Mouse (Mus musculus): Measurements from ENCODE around the gene Zfp691. TPM values are rescaled to one million over a fixed set of nuclear protein-coding genes. Genes with fewer than 3 reads are reported as not detected.
A peak's percentile ranks its signal among the peaks of the same experiment; 100 is the strongest.

Zfp691 gene
- polyA plus RNA-seq, 1 experiment, result 8.9 TPM

DNA sequence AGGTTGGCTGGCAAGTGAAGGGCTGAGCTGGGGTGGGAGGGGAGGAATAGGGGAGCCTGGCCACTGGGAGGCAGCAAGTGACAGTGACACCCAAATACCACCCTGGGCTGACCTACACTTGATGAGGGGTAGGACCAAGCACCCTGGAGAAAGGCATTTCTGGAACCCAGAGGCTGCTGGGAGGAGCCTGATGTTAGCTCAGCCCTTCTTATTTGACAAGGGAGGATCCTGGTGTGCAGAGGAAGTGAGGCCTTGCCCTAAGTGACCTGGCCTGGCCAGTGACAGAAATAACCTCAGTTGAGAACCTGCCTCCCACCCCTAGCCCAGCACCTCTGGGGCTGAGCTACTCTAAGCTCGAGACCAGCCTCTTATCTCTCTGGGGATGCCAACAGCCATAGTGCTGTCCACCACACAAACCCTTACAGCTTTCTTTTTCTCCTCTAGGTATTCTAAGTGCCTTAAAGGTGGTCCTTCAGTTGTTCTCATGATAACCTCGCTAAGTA, 49.2 kb downstream of the Zfp691 start:
- no peak for DNase-seq (ENCODE audit: low spot score)

DNA sequence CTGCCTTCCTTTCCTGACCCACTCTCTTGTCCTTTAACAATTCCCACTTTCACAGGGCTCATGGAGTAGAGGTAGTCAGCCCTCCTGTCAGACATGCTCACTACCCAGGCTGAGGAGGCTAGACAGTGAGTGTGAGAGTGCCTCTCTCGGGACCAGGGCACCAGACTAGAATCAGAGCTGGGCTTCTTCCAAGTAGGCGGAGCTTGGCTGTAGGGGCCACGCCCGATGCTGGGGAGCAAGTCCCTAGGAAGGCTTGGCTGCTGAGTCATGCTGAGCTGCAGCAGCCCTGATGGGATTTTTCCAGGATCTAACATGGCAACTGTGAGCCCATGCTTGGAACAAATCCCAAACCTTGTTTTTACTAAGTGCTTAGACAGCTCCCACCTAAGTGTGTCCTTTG, 52.7 kb downstream of the Zfp691 start:
- DNase-seq (ENCODE audit: low spot score), result peak; percentile 68

DNA sequence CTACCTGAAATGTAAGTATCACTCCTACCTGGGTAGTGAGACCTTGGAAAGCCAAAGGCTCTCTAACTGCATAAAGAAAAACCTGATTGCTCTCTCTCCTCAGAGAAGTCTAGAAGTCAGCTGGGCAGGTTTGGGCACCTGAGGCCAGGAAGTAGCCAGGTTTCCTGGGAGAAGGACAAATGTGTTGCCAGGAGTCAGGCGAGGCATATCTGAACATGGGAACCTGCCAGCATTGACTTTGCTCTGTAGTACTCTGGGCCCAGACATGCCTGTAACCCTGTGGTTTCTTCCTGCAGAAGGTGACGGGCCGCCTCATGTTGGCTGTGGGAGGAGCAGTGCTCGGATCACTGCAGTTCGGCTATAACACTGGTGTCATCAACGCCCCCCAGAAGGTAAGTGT, 53.9 kb downstream of the Zfp691 start:
- DNase-seq (ENCODE audit: low spot score), result no peak

Other genes with a start within 250 kb of the Zfp691 start
- gene Olfr1328, start 235.6 kb downstream of the Zfp691 start, polyA plus RNA-seq (2012; rRNA removed), result 0.03 TPM in 1 of 2 replicates, not detected in the other
- gene Lao1, start 212.6 kb downstream of the Zfp691 start, polyA plus RNA-seq (2012; rRNA removed), result 0.08 and 0.27 TPM in 2 replicates
- gene Slc2a1, start 65.5 kb downstream of the Zfp691 start, polyA plus RNA-seq (2012; rRNA removed), result 36.2 and 38.7 TPM in 2 replicates
- 0.15 and 0.33 TPM in 2 replicates for gene Ermap, start 15.8 kb upstream of the Zfp691 start, polyA plus RNA-seq (2012; rRNA removed)
- gene Svbp, start 21.1 kb upstream of the Zfp691 start, polyA plus RNA-seq (2012; rRNA removed), result 48.0 and 51.4 TPM in 2 replicates
- gene Tmem269, start 44.0 kb upstream of the Zfp691 start, polyA plus RNA-seq (2012; rRNA removed), result 0.29 and 0.43 TPM in 2 replicates
- gene AU022252, start 58.5 kb upstream of the Zfp691 start, polyA plus RNA-seq (2012; rRNA removed), result 8.8 TPM in 2 replicates
- gene P3h1, start 58.7 kb upstream of the Zfp691 start, polyA plus RNA-seq (2012; rRNA removed), result 30.1 and 30.6 TPM in 2 replicates
- gene Cldn19, start 81.2 kb upstream of the Zfp691 start, polyA plus RNA-seq (2012; rRNA removed), result 0.54 and 0.59 TPM in 2 replicates
- gene Ybx1, start 120.4 kb upstream of the Zfp691 start, polyA plus RNA-seq (2012; rRNA removed), result 312 and 444 TPM in 2 replicates
- 21.0 and 28.4 TPM in 2 replicates for gene Ppih, start 146.4 kb upstream of the Zfp691 start, polyA plus RNA-seq (2012; rRNA removed)
- gene Ccdc30, start 241.3 kb upstream of the Zfp691 start, polyA plus RNA-seq (2012; rRNA removed), result 0.98 and 1.7 TPM in 2 replicates
- gene Ppcs, start 248.2 kb upstream of the Zfp691 start, polyA plus RNA-seq (2012; rRNA removed), result 29.4 and 31.5 TPM in 2 replicates
- gene Zmynd12, start 248.6 kb upstream of the Zfp691 start, polyA plus RNA-seq (2012; rRNA removed), result 1.3 and 1.9 TPM in 2 replicates

Data from urinary bladder, adult 2 months (tissue).